Mouse (Mus musculus) heart, embryonic 10.5 days (tissue): ENCODE measurements around the gene Wnt11. TPM values are rescaled to one million over a fixed set of nuclear protein-coding genes. Genes with fewer than 3 reads are reported as not detected.

Experiments used
- DNase-seq: peaks from one replicate; pipeline ENCODE4 v3.0.0-alpha.2; 2017; ENCODE audit warnings: low spot score
- H3K27ac ChIP-seq: fragments of 300-500 bp; sonication (generic); 2 replicates; pipeline ENCODE4 v1.5.1; 2016; ENCODE audit warnings: mild to moderate bottlenecking
- H3K27me3 ChIP-seq: fragments of 300-500 bp; sonication (generic); 2 replicates; pipeline ENCODE4 v1.6.1; 2016; ENCODE audit warnings: mild to moderate bottlenecking; ENCODE audit not compliant: poor library complexity, insufficient read depth, severe bottlenecking
- H3K36me3 ChIP-seq: fragments of 300-500 bp; sonication (generic); 2 replicates; pipeline ENCODE4 v1.6.1; 2016; ENCODE audit warnings: mild to moderate bottlenecking, moderate library complexity
- H3K4me1 ChIP-seq: fragments of 300-500 bp; sonication (generic); 2 replicates; pipeline ENCODE4 v1.6.1; 2016; ENCODE audit warnings: mild to moderate bottlenecking
- H3K4me3 ChIP-seq: fragments of 300-500 bp; sonication (generic); 2 replicates; pipeline ENCODE4 v1.5.1; 2016; ENCODE audit warnings: mild to moderate bottlenecking, moderate library complexity
- H3K9me3 ChIP-seq: fragments of 300-500 bp; sonication (generic); 2 replicates; pipeline ENCODE4 v1.6.1; 2016; ENCODE audit warnings: mild to moderate bottlenecking, moderate library complexity
- WGBS: fragments of 180-500 bp; shearing (Covaris S2); methylation state at CpG from one replicate; pipeline ENCODE4 v1.1.7; 2016; 5-methylcytosine and 5-hydroxymethylcytosine counted together
- polyA plus RNA-seq: library from polyadenylated mRNA; unstranded; fragments of >200 nt; fragmentation: Nextera tagmentation; extraction: Ambion mirVana; gene quantifications from 2 replicates; pipeline ENCODE4 v1.2.1, GENCODE M21; 2016

Gene Wnt11
- polyA plus RNA-seq = 29.0 and 29.4 TPM in 2 replicates

DNA sequence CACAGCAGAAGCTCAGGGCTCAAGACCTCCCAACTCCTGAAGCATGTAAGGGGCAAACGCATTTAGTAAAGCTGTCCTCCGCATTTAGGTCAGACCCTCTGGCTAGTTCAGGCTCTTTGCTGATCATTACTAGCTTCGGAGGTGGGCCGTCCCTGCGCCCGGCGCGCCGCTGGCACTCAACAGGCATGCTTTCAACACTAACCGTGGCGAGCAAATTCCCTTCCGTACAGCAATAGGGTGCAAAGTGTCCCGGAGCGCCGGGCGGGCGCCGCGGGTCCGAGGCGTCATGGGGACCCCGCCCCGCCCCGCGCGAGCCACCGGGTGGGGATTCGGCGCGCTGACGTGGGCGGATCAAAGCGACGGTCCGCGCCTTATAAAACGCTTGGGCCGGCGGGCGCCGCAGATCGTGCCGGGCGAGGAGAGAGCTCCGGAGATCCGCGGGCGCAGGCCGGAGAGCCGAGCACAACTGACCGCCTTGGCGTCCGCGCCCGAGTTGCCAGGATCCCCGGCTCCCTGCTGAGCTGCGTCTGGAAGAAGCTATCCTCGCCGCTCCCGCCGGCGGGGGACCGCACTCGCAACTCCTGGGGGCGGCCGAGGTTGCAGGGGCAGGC is at the start of gene Wnt11:
TSS of gene Wnt11 (plus strand) at position 402 of the 611 bp plus-strand sequence.
- H3K4me1 ChIP-seq = peaks cover 85% of the 10 kb centered on the region
- peak within 1 kb of the TSS; percentile 78 for H3K4me3 ChIP-seq
- peaks cover 88% of the 10 kb centered on the region for H3K27me3 ChIP-seq
- DNase-seq = no peak
- H3K9me3 ChIP-seq = no peaks in the 10 kb centered on the region
- whole genome bisulfite sequencing = under 1% methylated on average over 66 of the region's 66 CpGs
- peak within 1 kb of the TSS; percentile 87 for H3K27ac ChIP-seq
- H3K36me3 ChIP-seq = no peaks in the 10 kb centered on the region

DNA sequence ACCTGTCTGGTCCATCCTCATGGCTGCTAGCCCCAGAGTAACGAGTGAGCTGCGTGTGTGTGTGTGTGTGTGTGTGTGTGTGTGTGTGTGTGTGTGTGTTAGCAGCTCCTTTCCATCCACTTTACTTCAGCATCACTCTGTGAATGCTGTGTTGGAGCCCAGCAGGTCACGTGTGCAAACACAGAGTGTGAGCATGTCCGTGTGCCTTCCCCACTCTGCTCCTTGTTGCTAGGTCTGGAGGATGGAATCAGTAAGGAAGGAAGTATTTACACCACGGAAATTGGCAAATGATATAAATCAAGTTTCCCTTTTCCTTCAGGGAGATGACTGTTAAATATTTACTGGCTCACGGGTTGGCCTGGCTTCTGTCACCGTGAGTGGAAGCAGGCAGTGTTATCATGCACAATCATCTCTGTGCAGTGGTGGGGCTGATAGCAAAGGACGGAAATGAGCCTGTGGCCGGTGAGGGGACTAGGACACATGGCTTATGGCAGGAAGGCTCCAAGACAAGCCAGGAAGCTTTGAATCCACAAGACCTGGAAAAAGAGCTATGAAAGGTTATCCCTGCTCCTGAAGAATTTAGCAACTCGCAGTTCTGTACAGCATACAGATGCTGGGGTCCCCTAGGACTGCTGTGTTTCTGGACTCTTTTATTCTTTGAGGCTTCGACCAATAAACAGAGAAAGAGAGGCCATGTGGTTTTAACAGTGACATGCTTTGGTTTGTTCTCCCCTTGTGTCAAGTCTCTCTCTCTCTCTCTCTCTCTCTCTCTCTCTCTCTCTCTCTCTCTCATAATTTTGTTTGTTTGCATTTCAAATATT is 47.9 kb upstream of the Wnt11 start:
- no peak overlapping the region for H3K4me3 ChIP-seq
- H3K9me3 ChIP-seq = no peaks in the 10 kb centered on the region
- DNase-seq = no peak
- 37% methylated on average over 11 of the region's 11 CpGs for whole genome bisulfite sequencing
- H3K27me3 ChIP-seq = peaks cover 22% of the 10 kb centered on the region; the same call in 1 of the 2 replicates
- H3K36me3 ChIP-seq = no peaks in the 10 kb centered on the region
- H3K4me1 ChIP-seq = peaks cover 50% of the 10 kb centered on the region
- H3K27ac ChIP-seq = peak overlapping the region; percentile 33; the same call in 1 of the 2 replicates

DNA sequence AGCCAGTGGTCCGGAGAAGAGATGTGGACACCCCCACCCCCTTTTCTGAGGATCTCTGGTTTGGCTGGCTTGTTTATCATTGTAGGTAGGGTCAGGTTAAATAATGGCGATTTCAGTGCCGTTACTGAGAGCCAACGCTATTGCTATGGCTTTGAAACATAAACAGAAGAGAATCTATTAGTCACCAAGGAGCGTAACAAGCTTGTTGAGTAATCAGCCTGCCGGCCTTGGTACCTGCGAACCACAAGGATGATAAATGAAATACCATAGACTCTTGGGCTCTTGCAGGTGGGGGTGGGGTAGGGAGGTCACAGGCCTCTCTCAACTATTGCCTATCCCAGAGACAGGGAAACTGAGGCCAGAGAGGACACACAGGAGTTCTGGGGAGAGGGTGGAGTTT is 46.2 kb upstream of the Wnt11 start:
- no peaks in the 10 kb centered on the region for H3K9me3 ChIP-seq
- H3K27ac ChIP-seq = peak overlapping the region; percentile 42; the same call in 1 of the 2 replicates
- no peaks in the 10 kb centered on the region for H3K36me3 ChIP-seq
- no peak overlapping the region for H3K4me3 ChIP-seq
- 79% methylated on average over 7 of the region's 7 CpGs for WGBS
- H3K27me3 ChIP-seq = peaks cover 22% of the 10 kb centered on the region; the same call in 1 of the 2 replicates
- DNase-seq = no peak
- H3K4me1 ChIP-seq = peaks cover 51% of the 10 kb centered on the region

DNA sequence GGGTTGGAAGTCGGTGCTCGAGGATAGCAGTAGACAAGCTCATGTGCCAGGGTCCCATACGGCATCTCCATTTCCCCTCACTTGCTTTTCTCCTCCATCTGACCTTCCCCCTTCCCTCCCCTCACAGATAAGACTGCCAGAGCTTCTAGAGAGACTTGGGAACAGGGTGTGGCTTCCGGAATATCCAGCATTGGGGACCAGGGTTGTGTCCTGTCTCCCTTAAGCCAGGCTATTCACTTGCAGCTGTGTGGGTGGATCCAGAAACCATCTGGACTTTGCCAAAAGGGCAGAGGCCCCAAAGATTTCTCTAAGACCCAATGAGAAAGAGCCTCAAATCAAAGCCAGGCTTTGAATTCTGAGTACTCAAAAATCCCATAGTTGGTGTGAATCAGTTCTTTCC is 45.8 kb upstream of the Wnt11 start:
- WGBS = 47% methylated on average over 4 of the region's 4 CpGs
- Histone ChIP-seq H3K4me3 (no peak overlapping the region), H3K27ac (peak overlapping the region; percentile 42; the same call in 1 of the 2 replicates), H3K36me3 (no peaks in the 10 kb centered on the region), H3K4me1 (peaks cover 51% of the 10 kb centered on the region), H3K9me3 (no peaks in the 10 kb centered on the region), H3K27me3 (peaks cover 22% of the 10 kb centered on the region; the same call in 1 of the 2 replicates)
- DNase-seq = no peak

DNA sequence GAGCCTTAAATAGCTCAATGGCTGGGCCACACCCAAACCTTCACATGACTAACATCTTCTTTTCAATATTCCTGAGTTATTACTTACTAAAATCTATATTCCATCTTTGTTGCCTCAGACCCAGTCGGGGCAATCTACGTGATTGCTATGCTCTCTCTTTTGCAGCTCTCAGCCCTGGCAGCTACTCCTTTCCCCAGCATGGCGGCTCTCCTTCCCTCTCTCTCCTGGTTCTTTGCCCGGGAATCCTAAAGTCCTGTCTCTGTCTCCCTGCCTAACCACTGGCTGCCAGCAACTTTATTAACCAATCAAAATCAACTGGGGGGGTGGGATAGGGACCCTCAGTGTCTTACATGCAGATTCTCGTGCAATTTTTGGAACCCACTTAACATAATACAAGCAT is 43.0 kb upstream of the Wnt11 start:
- peaks cover 12% of the 10 kb centered on the region; the same call in 1 of the 2 replicates for H3K27me3 ChIP-seq
- no peak for DNase-seq
- H3K27ac ChIP-seq = no peak overlapping the region
- H3K9me3 ChIP-seq = no peaks in the 10 kb centered on the region
- H3K36me3 ChIP-seq = no peaks in the 10 kb centered on the region
- H3K4me3 ChIP-seq = no peak overlapping the region
- WGBS = 77% methylated on average over 5 of the region's 5 CpGs
- H3K4me1 ChIP-seq = peaks cover 45% of the 10 kb centered on the region

DNA sequence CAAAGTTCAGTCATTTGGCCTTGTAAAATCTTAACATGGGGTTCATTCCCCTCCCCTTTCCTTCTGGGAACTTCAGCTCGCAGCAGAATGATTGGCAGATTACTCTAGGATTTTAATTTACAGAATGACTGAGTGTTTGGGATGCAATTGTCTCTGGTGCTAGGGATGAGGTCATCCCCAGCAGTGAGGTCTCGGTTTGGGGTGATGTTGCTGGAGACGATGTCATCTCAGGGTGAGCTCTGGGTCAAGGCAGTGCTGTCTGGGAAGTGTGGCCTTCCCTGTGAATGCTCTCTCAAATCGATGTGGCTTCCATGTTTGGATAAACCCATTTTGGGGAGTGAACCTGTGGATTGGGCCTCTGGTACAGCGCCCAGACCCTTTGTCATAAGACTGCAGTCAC is 41.1 kb upstream of the Wnt11 start:
- Histone ChIP-seq H3K27ac (no peak overlapping the region), H3K27me3 (peaks cover 7% of the 10 kb centered on the region; the same call in 1 of the 2 replicates), H3K9me3 (no peaks in the 10 kb centered on the region), H3K36me3 (no peaks in the 10 kb centered on the region), H3K4me1 (peaks cover 40% of the 10 kb centered on the region), H3K4me3 (no peak overlapping the region)
- DNase-seq = no peak
- WGBS = 64% methylated on average over 5 of the region's 5 CpGs

DNA sequence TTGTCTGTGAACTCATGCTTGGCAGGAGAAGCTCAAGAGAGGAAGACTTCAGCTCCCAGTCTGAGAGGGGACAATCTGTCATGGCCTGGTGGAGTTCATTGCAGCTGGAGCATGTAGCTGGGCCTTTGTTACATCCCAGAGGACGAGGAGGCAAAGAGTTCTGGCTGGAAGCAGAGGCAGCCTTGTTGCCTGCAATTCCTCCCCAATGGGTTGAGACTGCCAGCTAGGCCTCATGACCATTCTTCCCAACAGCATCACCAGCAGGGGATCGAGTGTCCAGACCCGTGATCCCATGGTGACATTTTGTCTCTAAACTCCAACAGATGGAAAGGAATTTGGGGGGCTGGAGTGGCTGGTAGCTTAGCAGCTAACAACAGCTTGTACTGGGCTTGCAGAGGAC is 40.5 kb upstream of the Wnt11 start:
- 66% methylated on average over 3 of the region's 3 CpGs for WGBS
- Histone ChIP-seq H3K4me3 (no peak overlapping the region), H3K27ac (peak overlapping the region; percentile 25; the same call in 1 of the 2 replicates), H3K27me3 (peaks cover 3% of the 10 kb centered on the region; the same call in 1 of the 2 replicates), H3K36me3 (no peaks in the 10 kb centered on the region), H3K9me3 (no peaks in the 10 kb centered on the region), H3K4me1 (peaks cover 38% of the 10 kb centered on the region)
- DNase-seq = no peak

DNA sequence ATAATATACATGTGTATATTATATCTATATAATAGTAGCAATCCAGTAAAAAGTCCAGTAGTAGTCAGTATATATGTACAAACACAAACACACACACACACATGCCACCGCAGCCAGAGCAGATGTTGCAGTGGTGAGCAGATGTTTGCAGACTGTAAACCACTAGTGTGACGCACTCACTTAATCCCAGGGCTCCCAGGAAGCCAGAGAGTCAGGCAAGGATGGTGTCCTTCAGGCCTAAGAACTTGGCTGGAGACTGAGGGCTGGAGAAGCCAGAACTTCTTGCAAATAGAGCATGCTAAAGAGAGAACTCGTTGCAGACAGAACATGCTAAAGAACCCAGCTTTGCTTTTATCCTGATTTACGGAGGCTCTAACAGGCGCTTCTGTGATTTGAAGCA is 39.3 kb upstream of the Wnt11 start:
- WGBS = 88% methylated on average over 5 of the region's 5 CpGs
- no peak for DNase-seq
- no peak overlapping the region for H3K27ac ChIP-seq
- no peak overlapping the region for H3K4me3 ChIP-seq
- peaks cover 47% of the 10 kb centered on the region for H3K4me1 ChIP-seq
- H3K27me3 ChIP-seq = peaks cover 3% of the 10 kb centered on the region; the same call in 1 of the 2 replicates
- no peaks in the 10 kb centered on the region for H3K9me3 ChIP-seq
- no peaks in the 10 kb centered on the region for H3K36me3 ChIP-seq

DNA sequence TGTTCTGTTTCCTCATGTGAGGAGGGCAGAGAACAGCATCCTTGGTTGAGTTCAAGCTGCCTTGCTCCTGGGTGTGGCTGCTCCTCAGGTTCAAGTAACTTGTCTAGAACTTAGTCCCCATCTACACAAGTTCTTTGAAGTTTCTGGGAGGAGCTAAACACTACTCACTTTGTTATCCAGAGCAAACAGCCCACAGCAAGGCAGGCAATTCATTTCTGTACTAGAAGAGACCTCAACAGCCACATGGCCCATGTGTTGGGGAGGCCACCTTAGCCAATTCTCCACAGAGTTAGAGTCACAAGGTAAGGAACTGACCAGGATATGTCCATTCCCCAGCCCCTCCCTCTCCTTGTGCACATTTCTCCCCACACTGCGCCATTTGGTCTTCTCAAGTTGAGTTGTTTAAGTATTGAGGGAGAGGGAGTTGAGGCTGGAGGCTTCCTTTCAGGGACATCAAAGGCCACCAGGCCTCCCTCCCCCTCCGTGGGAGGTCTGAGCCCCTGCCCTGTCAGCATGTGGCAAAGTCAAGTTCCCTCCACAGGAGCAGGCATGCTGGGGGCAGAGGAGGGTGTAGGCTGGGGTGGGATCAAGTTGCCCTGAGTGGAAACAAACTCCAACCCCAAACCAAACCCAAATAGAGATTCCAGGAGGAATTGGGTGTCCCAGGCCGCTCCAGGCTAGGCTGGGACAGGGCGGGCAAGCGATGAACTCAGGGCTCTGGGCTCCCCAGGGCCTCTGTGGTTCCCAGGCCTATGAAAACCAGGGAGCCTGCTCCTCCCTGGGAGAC is 37.4 kb upstream of the Wnt11 start:
- Histone ChIP-seq H3K4me1 (peaks cover 64% of the 10 kb centered on the region), H3K36me3 (no peaks in the 10 kb centered on the region), H3K4me3 (no peak overlapping the region; the same call in 1 of the 2 replicates), H3K27ac (peak overlapping the region; percentile 70; the same call in 1 of the 2 replicates), H3K9me3 (no peaks in the 10 kb centered on the region), H3K27me3 (peaks cover 3% of the 10 kb centered on the region; the same call in 1 of the 2 replicates)
- no peak for DNase-seq
- 39% methylated on average over 5 of the region's 5 CpGs for WGBS

DNA sequence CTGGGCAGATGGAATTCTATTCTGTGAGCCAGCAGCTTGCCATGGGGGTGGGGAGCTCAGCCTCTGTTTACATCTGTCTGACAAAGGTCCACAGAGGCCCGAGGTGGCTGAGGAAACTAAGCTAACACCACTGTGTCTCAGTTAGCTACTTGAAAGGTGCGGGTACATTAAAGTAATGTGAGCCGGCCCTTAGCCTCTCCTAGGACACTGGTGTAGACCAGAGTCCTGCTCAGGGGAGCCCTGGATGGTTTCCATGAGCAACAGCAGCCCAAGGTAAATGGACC is 36.8 kb upstream of the Wnt11 start:
- WGBS = 18% methylated on average over 3 of the region's 3 CpGs
- no peaks in the 10 kb centered on the region for H3K9me3 ChIP-seq
- H3K27ac ChIP-seq = peak overlapping the region; percentile 70; the same call in 1 of the 2 replicates
- DNase-seq = no peak
- H3K27me3 ChIP-seq = peaks cover 3% of the 10 kb centered on the region; the same call in 1 of the 2 replicates
- peaks cover 63% of the 10 kb centered on the region for H3K4me1 ChIP-seq
- H3K36me3 ChIP-seq = no peaks in the 10 kb centered on the region
- no peak overlapping the region; the same call in 1 of the 2 replicates for H3K4me3 ChIP-seq

DNA sequence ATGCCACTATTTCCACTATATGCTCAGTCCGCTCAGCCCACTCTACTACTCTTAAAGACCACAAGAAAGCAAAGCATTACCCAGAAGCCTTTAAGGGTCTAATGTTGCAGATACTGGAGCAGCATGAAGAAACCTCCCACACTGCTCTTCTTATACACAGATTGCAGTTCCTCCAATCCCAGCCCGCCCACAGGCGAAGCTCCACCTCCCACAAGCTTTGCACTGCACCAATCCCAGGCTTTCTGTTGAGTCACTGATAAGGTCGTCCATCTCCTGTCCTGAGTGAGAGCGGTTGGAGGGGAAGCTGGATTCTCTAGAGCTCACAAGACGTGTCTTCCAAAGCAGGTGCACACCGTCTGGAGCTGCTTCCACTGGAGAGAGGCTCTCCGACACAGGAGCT is 34.5 kb upstream of the Wnt11 start:
- Histone ChIP-seq H3K4me1 (peaks cover 53% of the 10 kb centered on the region), H3K27me3 (peaks cover 3% of the 10 kb centered on the region; the same call in 1 of the 2 replicates), H3K4me3 (no peak overlapping the region), H3K27ac (peak overlapping the region; percentile 12; the same call in 1 of the 2 replicates), H3K36me3 (no peaks in the 10 kb centered on the region), H3K9me3 (no peaks in the 10 kb centered on the region)
- 49% methylated on average over 8 of the region's 8 CpGs for WGBS
- no peak for DNase-seq

DNA sequence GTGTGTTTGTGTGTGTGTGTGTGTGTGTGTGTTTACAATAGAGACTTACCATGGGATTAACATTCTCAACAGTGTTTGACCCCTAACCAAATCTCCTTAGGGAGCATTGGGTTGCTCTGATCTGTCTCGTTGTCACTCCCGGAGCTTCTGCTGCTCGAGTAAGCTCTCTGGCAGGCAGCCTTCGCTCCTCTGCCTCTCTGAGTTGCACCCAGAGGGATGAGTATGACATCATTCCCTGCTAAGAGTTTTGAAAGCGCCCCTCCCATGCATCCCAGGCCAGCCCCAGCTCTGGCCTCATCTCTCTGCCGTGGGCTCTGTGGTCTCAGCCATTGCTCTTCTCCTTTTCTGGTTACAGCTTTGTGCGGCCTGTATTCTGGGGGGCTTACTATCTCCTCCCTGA is 33.8 kb upstream of the Wnt11 start:
- DNase-seq = no peak
- Histone ChIP-seq H3K27ac (peak overlapping the region; percentile 52; the same call in 1 of the 2 replicates), H3K36me3 (no peaks in the 10 kb centered on the region), H3K27me3 (peaks cover 1% of the 10 kb centered on the region; the same call in 1 of the 2 replicates), H3K4me3 (no peak overlapping the region), H3K9me3 (no peaks in the 10 kb centered on the region), H3K4me1 (peaks cover 53% of the 10 kb centered on the region)
- WGBS = 56% methylated on average over 7 of the region's 7 CpGs
